Mouse (Mus musculus) gastrocnemius, postnatal 25 days (tissue): ENCODE results near the gene Cfap44. TPM values are rescaled to one million over a fixed set of nuclear protein-coding genes. Genes with fewer than 3 reads are reported as not detected.

Experiments used
- DNase-seq: peaks from one replicate; pipeline ENCODE4 v3.0.0; 2022
- total RNA-seq, 2 experiments: library from RNA; stranded (reverse); gene quantifications; 1 replicate in 1 of 2; 2 replicates in 1 of 2; pipeline ENCODE4 v1.2.3; 2021

Gene Cfap44
- total RNA-seq, 2 experiments from 2014 or later: not detected

GRCm38 (mm10) chr16:44531239-44531797 is 136.7 kb downstream of the Cfap44 start:
- no peak for DNase-seq

Other genes with a start within 250 kb of the Cfap44 start
- gene Usf3, start 221.6 kb upstream of the Cfap44 start, total RNA-seq: 10 to 100 TPM; 24.3 to 36.1 TPM
- gene Sidt1, start 61.6 kb upstream of the Cfap44 start, total RNA-seq: under 1 TPM; 0.18 to 0.40 TPM
- gene Spice1, start 47.7 kb upstream of the Cfap44 start, total RNA-seq: 1 to 10 TPM; 4.4 to 4.9 TPM
- gene Boc, start 164.1 kb downstream of the Cfap44 start, total RNA-seq: 1 to 10 TPM; 4.0 to 5.7 TPM